Mouse (Mus musculus): ENCODE results near the gene Slc12a1. TPM values are rescaled to one million over a fixed set of nuclear protein-coding genes. Genes with fewer than 3 reads are reported as not detected.

Gene Slc12a1
- total and polyA plus RNA-seq, 2 experiments from 2014 or later: not detected

GRCm38 (mm10) chr2:125248256-125248655, 96.0 kb downstream of the Slc12a1 start:
- TF ChIP-seq CTCF (IDR thresholded peaks at IDR 0.05; ENCODE audit: low read depth) (no peak), EP300 (IDR thresholded peaks at IDR 0.05; ENCODE audit: low read depth) (no peak)
- H3K4me2 ChIP-seq (ENCODE audit: low read depth, low read length): peak overlapping the region; percentile 88
- H3K4me1 ChIP-seq (ENCODE audit: control insufficient read depth, insufficient read depth): peaks cover 12% of the 10 kb centered on the region
- H3K9me3 ChIP-seq (replicated peaks; ENCODE audit: control insufficient read depth, low read length): no peaks in the 10 kb centered on the region
- ATAC-seq (ENCODE audit: insufficient read depth, low read depth): no peak
- no peak for DNase-seq (ENCODE audit: low spot score)
- H3K9ac ChIP-seq (replicated peaks; ENCODE audit: low read depth, low read length): peak overlapping the region; percentile 37
- H3K36me3 ChIP-seq (replicated peaks; ENCODE audit: control insufficient read depth, insufficient read depth, low read length): peaks cover 23% of the 10 kb centered on the region; the same call in 1 of the 2 replicates
- H3K4me3 ChIP-seq (ENCODE audit: low read depth, low read length): peak overlapping the region; percentile 67
- WGBS: 7% methylated on average over 8 of the region's 8 CpGs
- H3K27ac ChIP-seq (ENCODE audit: low read depth): no peak overlapping the region
- no peaks in the 10 kb centered on the region for H3K27me3 ChIP-seq (ENCODE audit: control insufficient read depth, insufficient read depth, low read length)

DNA sequence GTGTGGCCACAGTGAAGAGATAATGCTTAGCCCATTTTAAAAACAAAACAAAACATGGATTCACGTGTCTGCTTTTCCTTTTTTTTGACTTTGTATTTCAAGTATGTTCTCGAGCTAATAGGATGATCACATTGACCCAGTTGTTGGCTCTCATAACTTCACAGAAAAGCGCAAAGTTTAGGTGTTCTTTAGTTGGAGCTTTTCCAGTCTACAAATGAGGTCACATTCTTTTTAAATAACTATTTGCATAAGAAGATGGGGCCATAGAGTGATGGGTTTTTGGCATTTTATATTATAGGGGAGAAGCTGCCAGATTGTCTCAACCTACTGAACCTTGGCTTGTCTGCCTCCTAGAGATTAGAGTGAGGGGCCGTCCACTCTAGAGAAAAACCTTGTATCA, 97.0 kb downstream of the Slc12a1 start:
- no peak for TF ChIP-seq CTCF (IDR thresholded peaks at IDR 0.05; ENCODE audit: low read depth)
- TF ChIP-seq EP300 (IDR thresholded peaks at IDR 0.05; ENCODE audit: low read depth): no peak
- Histone ChIP-seq H3K36me3 (replicated peaks; ENCODE audit: control insufficient read depth, insufficient read depth, low read length) (peaks cover 34% of the 10 kb centered on the region; the same call in 1 of the 2 replicates), H3K27me3 (ENCODE audit: control insufficient read depth, insufficient read depth, low read length) (no peaks in the 10 kb centered on the region), H3K4me1 (ENCODE audit: control insufficient read depth, insufficient read depth) (peaks cover 12% of the 10 kb centered on the region), H3K27ac (ENCODE audit: low read depth) (no peak overlapping the region), H3K4me3 (ENCODE audit: low read depth, low read length) (no peak overlapping the region), H3K9ac (replicated peaks; ENCODE audit: low read depth, low read length) (no peak overlapping the region), H3K4me2 (ENCODE audit: low read depth, low read length) (no peak overlapping the region), H3K9me3 (replicated peaks; ENCODE audit: control insufficient read depth, low read length) (no peaks in the 10 kb centered on the region)
- no peak for ATAC-seq (ENCODE audit: insufficient read depth, low read depth)
- 74% methylated on average over 4 of the region's 4 CpGs for WGBS
- DNase-seq (ENCODE audit: low spot score): no peak

DNA sequence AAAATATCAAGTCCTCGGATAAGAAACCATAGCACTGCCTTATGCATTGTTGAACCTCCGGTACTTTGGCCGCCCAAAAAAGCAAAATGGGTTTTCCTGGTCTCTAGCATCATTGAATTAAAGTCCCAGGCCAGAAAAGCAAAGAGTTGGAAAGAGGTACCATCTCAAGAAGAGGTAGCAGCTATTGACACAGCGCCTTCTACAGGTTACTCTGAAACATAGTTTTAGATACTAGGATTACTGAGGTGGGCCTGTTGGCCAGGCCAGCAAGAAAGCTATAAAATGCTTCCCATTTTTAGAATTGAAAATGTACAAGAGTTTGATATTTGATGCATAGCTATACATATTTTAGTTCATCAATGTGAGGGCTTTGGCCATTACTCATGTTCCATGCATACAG, 97.6 kb downstream of the Slc12a1 start:
- peaks cover 37% of the 10 kb centered on the region; the same call in 1 of the 2 replicates for H3K36me3 ChIP-seq (replicated peaks; ENCODE audit: control insufficient read depth, insufficient read depth, low read length)
- no peak overlapping the region for H3K4me3 ChIP-seq (ENCODE audit: low read depth, low read length)
- TF ChIP-seq CTCF (IDR thresholded peaks at IDR 0.05; ENCODE audit: low read depth): no peak
- no peak for TF ChIP-seq EP300 (IDR thresholded peaks at IDR 0.05; ENCODE audit: low read depth)
- no peak overlapping the region for H3K9ac ChIP-seq (replicated peaks; ENCODE audit: low read depth, low read length)
- peaks cover 12% of the 10 kb centered on the region for H3K4me1 ChIP-seq (ENCODE audit: control insufficient read depth, insufficient read depth)
- H3K4me2 ChIP-seq (ENCODE audit: low read depth, low read length): no peak overlapping the region
- ATAC-seq (ENCODE audit: insufficient read depth, low read depth): no peak
- no peak for DNase-seq (ENCODE audit: low spot score)
- no peaks in the 10 kb centered on the region for H3K27me3 ChIP-seq (ENCODE audit: control insufficient read depth, insufficient read depth, low read length)
- H3K9me3 ChIP-seq (replicated peaks; ENCODE audit: control insufficient read depth, low read length): no peaks in the 10 kb centered on the region
- no peak overlapping the region for H3K27ac ChIP-seq (ENCODE audit: low read depth)
- 89% methylated on average over 4 of the region's 4 CpGs for whole genome bisulfite sequencing

GRCm38 (mm10) chr2:125251781-125252180, 99.5 kb downstream of the Slc12a1 start:
- Histone ChIP-seq H3K4me3 (ENCODE audit: low read depth, low read length) (no peak overlapping the region), H3K27ac (ENCODE audit: low read depth) (no peak overlapping the region), H3K36me3 (replicated peaks; ENCODE audit: control insufficient read depth, insufficient read depth, low read length) (peaks cover 49% of the 10 kb centered on the region), H3K9ac (replicated peaks; ENCODE audit: low read depth, low read length) (no peak overlapping the region), H3K9me3 (replicated peaks; ENCODE audit: control insufficient read depth, low read length) (no peaks in the 10 kb centered on the region), H3K4me1 (ENCODE audit: control insufficient read depth, insufficient read depth) (peaks cover 12% of the 10 kb centered on the region), H3K27me3 (ENCODE audit: control insufficient read depth, insufficient read depth, low read length) (no peaks in the 10 kb centered on the region), H3K4me2 (ENCODE audit: low read depth, low read length) (no peak overlapping the region)
- 92% methylated on average over 4 of the region's 4 CpGs for WGBS
- TF ChIP-seq EP300 (IDR thresholded peaks at IDR 0.05; ENCODE audit: low read depth): no peak
- no peak for TF ChIP-seq CTCF (IDR thresholded peaks at IDR 0.05; ENCODE audit: low read depth)
- ATAC-seq (ENCODE audit: insufficient read depth, low read depth) (no peak), DNase-seq (ENCODE audit: low spot score) (no peak)

- no peak overlapping the region for H3K4me2 ChIP-seq (ENCODE audit: low read depth, low read length)
- DNase-seq (ENCODE audit: low spot score): no peak
- peaks cover 12% of the 10 kb centered on the region for H3K4me1 ChIP-seq (ENCODE audit: control insufficient read depth, insufficient read depth)
- H3K9me3 ChIP-seq (replicated peaks; ENCODE audit: control insufficient read depth, low read length): no peaks in the 10 kb centered on the region
- ATAC-seq (ENCODE audit: insufficient read depth, low read depth): no peak
- no peak overlapping the region for H3K9ac ChIP-seq (replicated peaks; ENCODE audit: low read depth, low read length)
- 44% methylated on average over 2 of the region's 2 CpGs for WGBS
- H3K27me3 ChIP-seq (ENCODE audit: control insufficient read depth, insufficient read depth, low read length): no peaks in the 10 kb centered on the region
- H3K4me3 ChIP-seq (ENCODE audit: low read depth, low read length): no peak overlapping the region
- H3K36me3 ChIP-seq (replicated peaks; ENCODE audit: control insufficient read depth, insufficient read depth, low read length): peaks cover 54% of the 10 kb centered on the region
- H3K27ac ChIP-seq (ENCODE audit: low read depth): 0 out of 2 replicates have a peak overlapping the region, but pooled peaks have one; percentile 15
- peak; percentile 55 for TF ChIP-seq CTCF (IDR thresholded peaks at IDR 0.05; ENCODE audit: low read depth)
- TF ChIP-seq EP300 (IDR thresholded peaks at IDR 0.05; ENCODE audit: low read depth): no peak
Observed at GRCm38 (mm10) chr2:125252275-125252674, 100.0 kb downstream of the Slc12a1 start.

DNA sequence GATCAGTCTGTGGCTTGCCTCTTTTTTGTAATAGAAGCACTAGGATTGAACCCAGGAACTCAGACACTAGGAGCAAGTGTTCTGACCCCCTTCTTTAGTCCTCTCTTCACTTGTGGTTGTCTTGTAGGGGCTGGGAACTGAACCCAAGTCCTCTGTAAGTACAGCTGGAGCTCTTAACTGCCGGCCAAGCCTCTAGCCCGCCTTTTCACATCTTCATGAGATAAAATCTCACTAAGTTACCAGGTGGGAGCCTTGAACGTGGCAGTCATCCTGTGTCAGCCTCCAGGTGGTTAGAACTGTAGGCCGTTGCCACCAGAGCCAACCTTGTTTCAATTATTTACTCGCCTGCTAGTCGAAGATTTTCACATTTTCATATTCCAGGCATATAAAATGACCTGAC, 101.4 kb downstream of the Slc12a1 start:
- TF ChIP-seq CTCF (IDR thresholded peaks at IDR 0.05; ENCODE audit: low read depth) (no peak), EP300 (IDR thresholded peaks at IDR 0.05; ENCODE audit: low read depth) (no peak)
- no peak for ATAC-seq (ENCODE audit: insufficient read depth, low read depth)
- Histone ChIP-seq H3K27me3 (ENCODE audit: control insufficient read depth, insufficient read depth, low read length) (no peaks in the 10 kb centered on the region), H3K27ac (ENCODE audit: low read depth) (no peak overlapping the region), H3K9ac (replicated peaks; ENCODE audit: low read depth, low read length) (no peak overlapping the region), H3K4me2 (ENCODE audit: low read depth, low read length) (no peak overlapping the region), H3K4me1 (ENCODE audit: control insufficient read depth, insufficient read depth) (peaks cover 4% of the 10 kb centered on the region; the same call in 1 of the 2 replicates), H3K4me3 (ENCODE audit: low read depth, low read length) (no peak overlapping the region), H3K36me3 (replicated peaks; ENCODE audit: control insufficient read depth, insufficient read depth, low read length) (peaks cover 65% of the 10 kb centered on the region), H3K9me3 (replicated peaks; ENCODE audit: control insufficient read depth, low read length) (no peaks in the 10 kb centered on the region)
- 93% methylated on average over 6 of the region's 6 CpGs for WGBS
- DNase-seq (ENCODE audit: low spot score): no peak

All from heart, postnatal 0 days (tissue).